Mouse (Mus musculus) frontal cortex, postnatal 25 days (tissue): ENCODE measurements at regions not wholly inside any gene's neighbourhood (a gene's known extent, or its start where the extent isn't known, plus 50 kb on each side); places are given as distances from the start of the nearest gene placed in this dataset.

ENCODE experiments used
- DNase-seq, 2 experiments: peaks; one replicate each; pipeline ENCODE4 v3.0.0; 2022; ENCODE audit warnings: low spot score in 2 of 2

DNA sequence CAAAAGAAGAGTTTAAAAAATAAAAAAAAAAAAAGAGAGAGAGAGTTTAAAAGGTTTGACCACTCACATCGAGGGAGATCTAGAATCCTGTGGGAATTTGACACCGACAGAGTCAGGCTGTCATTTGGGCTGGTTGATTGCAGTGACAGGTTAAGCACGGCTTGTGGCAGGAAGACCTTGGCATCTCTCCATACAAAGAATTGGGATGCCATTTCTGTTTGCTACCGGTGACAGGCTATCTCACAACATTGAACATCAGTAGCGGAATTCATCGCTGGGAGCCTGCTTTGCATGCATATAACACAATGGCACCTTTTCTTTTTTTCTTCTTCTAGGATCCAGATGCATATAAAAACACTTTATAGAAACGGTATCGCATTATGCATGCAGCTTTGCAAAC is 53.7 kb upstream of the Gm26657 start:
- DNase-seq: no peak

DNA sequence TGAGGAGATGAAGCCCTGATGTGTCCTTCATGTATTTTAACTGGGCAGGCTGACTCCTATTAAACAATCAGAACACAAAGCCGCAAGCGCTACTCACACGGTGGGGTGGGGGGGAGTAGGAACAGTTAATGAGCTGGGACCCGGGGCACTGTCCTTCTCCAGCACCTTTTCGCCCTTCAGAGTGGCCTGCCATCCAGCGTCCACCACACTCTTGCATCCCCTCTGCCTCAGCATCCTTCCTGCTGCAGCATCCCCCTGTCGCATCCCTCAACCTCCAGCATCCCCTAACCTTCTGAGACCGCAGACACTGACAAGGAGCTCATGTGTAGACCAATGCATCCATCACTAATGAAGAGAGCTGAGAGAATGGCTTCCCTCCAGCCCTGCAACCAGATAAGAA is 54.2 kb upstream of the Gm26657 start:
- no peak for DNase-seq

DNA sequence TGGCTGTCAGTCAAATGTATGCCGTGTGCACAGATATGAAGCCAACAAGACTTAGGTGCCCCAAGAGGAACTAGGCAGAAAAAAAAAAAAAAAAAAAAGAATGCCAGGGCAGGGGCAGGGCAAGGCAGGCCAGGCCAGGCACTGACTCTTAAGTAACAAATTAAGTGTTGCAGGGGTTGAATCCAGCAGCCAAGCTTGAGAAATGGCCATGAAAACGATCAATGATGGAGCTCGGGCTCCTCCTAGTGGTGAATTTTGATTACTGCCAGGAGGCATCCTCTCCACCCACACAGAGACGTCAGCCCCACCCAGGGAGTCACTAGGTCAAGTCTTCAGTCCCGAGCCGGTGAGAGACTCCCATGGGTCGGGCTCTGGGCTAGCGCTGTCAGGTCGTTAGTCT is 54.7 kb upstream of the Gm26657 start:
- peak; percentile 79 to 80 for DNase-seq

DNA sequence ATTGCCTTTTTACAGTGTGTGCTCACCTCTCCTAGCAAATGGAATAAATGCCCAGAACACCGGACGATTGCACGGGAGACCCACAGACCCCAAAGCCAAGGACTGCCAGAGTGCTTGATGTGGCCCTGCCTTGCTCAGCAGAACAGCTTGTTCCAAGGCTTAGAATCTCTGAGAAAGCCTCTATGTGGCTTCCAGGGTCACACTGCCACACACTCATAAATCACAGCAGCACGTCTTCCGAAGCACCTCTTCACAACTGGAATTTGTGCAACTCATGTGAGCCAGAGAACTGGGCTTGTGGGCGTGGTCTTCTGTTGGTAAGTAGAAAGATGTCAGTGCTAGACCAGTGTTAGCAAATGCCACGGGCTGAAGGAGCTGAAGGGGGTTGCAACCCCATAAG is 55.8 kb upstream of the Gm26657 start:
- no peak for DNase-seq

GRCm38 (mm10) chr4:56681121-56681520 is 58.7 kb upstream of the Gm26657 start:
- DNase-seq: no peak

- no peak for DNase-seq
Observed at GRCm38 (mm10) chr4:56673868-56674267, 66.0 kb upstream of the Gm26657 start.

- no peak for DNase-seq
Observed at GRCm38 (mm10) chr4:56664921-56665320, 74.9 kb upstream of the Gm26657 start.

DNA sequence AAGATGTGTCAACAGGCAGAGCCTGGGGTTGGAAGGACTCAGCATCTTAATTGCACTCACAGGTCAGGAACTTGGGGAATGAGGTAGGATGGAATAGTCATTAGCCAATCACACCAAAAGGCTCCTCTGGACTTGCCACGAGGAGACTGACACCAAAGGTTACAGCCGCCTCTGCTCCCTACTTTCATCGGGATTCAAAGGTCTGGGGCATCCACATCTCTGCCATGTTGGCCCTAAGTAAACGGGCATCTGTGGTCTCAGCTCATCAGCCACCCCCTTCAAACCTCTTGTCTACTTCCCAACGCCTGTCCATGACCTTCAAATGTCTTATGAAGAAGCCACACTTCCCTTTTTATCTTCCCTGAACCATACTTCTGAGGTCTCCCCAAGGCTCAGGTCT is 78.1 kb upstream of the Gm26657 start:
- no peak for DNase-seq

DNA sequence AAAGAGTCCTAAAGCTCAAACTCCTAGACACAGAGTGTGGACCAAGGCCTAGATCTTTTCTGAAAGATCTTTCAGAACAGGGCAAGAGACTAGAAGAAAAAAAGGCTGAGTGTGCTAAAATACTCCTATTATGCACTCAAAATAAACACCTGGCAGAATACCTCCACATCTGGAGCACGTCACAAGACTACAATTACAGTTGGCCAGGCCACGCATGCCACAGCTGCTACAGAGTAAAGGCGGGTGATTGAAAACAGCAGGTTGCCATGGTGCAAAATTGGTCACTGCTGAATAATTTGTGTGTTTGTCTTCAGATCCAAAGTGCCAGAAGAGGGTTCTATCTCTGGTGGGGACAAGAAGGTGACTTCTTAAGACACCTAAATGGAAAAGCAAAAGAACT is 82.8 kb upstream of the Gm26657 start:
- no peak for DNase-seq

GRCm38 (mm10) chr4:56654327-56654726 is 85.5 kb upstream of the Gm26657 start:
- DNase-seq: no peak

DNA sequence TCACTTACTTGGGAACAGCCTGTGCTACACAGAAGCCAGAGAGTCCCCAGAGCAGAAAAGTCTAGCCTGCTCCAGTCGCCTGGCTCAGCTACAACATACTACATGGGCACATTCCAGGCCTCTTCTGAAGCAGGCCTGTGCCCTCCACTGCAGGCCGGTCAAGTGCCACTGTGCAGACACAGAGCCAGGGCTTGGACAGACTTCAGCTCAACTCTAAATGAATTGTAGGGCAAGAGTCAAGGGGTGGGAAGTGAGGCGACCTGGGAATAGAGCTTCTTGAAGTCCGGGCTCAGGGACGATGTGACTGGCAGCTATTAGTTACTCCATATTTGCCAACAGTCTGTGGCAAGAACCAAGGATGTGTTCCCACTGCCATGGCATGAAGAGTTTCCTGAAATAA is 87.1 kb upstream of the Gm26657 start:
- DNase-seq: no peak

DNA sequence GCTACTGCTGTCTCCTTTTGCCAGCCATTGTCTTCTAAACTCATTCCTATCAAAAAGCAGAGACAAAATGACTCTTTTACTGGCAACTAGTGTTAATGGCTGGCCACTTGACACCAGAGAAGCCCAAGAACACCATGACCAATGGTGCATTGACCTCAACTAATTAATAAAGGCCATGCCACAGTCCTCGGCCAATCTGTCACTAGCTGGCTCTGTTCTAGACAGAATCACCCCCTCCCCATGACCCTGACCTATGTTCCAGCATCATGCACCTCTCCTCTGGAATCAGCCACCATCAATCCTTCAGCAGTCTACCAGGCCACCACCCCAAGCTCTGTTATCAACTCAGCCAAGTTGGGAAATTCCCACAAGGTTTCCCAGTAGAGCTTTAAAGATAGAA is 90.1 kb upstream of the Gm26657 start:
- no peak for DNase-seq

DNA sequence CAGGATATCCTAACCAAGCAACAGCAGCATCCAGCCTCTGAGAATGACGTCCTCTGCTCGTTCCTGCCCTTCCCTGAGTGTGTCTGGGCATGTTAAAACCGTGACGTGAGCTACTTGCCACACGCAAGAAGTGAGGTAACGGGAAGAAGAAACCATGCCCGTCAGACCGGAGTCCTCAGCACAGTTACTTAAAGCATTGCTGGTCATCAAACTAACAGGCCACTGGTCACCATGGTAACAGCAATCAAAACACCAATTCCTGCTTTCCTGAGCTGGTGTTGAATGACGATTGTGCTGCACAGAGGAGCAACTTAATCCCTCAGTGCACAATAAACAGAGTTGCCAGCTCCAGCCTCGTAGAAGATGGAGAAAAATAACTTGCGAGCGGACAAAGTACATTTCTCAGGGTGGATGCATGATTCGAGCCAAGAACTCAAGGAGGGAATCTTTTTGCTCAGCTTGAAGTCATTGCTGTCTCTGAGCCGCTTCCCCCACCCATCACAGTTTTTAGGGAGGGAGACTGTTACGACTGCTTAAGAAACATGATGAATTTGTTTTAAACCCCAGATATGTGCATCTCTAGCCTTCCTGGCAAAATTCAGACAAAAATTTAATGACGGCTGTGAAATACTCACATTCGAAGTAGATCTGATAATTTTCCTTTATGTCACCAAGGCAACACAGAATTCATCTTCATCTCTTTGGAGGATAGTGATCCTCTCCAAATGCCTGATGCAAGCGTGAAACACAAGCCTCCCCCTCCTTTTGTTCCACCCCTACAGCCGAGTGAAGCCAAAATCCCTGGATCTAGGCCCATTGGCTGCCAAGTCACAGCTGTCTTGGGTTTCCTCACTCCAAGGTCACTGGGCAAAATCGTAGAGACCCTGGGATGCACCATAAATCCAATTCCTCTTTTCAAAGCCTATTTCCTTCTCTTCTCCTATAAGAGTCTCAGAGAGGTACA is 95.6 kb upstream of the Gm26657 start:
- no peak for DNase-seq

GRCm38 (mm10) chr4:56643491-56643890 is 96.4 kb upstream of the Gm26657 start:
- no peak for DNase-seq

DNA sequence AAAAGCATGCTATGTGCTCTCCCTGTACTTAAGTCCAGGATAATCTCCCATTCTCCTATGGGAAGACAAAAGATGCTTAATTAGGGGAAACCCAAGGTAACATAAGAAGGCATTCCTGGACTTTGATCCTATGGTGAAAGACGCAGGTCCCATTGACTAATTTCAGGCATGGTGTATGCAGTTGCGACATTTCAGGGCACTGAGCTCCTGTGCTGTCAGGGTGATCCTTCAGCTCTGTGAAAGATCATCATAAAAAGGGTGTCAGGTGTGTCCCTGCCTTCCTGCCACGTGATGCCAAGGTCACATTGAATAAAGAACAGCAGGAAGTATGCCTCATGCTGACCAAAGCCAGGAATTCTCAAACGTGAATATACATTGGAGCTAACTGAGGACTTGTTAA is 100.2 kb upstream of the Gm26657 start:
- no peak for DNase-seq

DNA sequence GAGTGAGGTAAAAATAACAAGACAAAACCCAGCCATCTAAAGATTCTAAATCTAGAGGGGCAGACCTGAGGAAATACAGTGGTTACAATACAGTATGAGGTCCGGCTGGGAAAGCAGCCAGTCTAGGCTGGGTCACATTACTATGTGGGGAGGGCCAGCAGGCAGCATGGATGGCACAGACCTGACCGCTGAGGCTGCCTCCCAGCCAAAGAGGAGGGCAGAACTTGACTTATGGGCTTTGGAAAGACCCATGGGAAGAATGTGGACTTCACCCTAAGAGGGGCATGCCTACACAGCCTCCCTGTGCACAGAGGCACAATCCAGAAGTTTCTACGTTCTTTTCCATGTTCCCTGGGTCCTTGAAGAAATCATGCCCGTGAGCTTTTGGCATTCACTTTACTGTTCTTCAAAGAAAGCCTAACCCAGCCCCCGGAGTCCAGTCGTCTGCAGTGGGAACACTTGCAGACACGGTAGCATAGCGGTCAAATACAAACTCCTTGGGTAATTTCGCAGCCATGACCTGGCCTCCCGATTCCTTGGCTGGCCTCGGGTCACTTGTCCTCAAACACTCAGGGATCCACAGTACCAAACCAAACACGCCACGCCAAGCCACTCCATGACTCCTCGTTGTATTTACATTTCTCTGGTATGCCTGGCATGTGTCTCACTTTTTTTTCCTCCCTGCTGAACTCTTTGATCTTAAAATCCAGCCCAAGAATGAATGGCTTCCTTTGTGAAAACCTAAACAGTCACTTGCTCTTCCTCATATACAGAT is 101.0 kb upstream of the Gm26657 start:
- no peak for DNase-seq

DNA sequence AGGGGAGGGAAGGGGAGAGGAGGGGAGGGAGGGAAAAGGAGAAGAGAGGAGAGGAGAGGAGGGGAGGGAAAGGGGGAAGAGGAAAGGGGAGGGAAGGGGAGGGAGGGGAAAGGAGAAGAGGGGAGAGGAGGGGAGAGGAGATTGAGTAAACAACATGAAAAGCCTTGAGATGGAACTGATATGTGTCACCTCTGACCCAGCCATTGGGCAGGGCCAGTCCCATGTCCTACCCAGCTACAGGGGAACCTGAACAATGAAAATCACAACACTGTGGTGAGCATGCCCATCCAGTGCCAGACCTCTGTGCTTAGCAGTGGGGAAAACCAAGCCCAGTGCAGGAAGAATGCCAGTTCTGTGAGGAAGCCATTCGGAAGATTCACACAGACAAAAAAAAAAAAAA is 103.6 kb upstream of the Gm26657 start:
- no peak for DNase-seq

DNA sequence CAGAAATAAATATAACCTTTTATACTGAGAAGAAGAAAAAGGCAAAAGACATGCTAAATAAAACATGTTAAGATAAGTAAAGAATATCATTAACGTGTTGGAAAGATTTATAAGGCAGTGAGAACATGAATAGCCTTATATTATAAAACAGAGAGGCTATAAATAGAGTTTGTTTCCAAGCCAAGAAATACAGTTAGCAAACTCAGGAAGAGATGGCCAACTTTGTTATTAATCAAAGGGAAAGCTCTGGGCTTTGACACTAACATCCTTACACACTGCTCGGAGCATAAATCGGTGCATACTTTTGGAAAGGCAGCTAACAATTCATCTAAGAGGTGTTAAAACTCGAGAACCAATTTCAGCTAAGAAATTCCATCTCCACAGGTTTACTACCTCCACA is 106.3 kb upstream of the Gm26657 start:
- no peak for DNase-seq

DNA sequence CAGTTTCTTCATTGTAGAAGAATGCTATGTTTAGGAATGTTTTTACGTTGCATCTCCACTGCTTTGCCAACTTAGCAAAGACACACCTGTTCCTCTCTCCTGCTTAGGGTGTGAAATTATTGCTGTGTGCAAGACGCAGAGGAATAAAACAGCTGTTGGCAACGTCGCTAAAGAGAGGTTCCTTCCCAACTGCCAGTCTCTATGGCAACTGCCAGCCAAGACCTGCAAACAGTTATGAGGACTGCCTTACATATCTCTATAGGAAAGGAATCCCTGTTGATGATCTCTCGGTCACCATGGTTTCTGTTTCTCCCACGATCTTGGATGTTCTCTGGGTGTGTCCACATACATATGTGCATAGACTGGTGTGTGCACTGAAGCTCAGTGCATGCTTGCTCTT is 109.6 kb upstream of the Gm26657 start:
- DNase-seq: peak in 1 of 2 experiments; percentile 9

DNA sequence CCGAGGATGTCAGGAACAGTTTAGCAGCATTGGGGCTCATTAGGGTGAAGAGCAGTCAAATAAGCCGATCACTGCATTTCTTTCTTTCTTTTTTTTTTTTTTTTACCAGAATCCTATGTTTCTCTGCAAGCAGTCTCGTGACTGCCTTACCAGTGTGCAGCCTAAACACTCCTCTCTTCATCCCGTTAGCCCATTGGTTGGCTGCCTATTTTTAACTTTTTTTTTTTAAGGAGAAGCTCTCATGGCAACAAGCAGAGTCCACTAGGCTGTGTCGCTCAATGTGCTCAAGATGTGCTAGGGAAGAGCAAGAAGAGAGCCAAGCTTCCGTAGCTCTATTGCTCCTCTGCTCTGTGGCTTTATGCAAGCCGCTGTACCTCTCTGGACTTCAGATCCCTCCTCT is 112.7 kb upstream of the Gm26657 start:
- DNase-seq: no peak

DNA sequence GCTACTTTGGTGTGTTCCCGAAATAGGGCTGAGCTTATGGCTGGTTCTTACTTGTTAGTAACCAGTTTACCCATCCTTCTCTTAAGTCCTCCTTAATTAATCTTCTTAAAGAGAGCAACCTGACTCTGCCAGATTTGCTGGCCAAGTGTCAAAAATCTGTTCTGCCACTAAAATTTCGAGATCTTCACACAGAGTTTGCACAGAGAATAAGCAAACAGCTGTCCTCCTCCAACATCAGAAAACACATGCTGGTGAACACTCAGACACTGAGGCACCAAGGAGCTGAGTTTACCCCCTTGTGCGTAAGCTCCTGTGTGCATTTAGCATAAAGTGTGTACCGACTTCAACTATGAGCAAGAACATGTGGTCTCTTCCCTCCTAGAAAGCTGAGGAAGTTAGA is 118.1 kb upstream of the Gm26657 start:
- no peak for DNase-seq

GRCm38 (mm10) chr4:56621356-56621755 is 118.5 kb upstream of the Gm26657 start:
- no peak for DNase-seq

DNA sequence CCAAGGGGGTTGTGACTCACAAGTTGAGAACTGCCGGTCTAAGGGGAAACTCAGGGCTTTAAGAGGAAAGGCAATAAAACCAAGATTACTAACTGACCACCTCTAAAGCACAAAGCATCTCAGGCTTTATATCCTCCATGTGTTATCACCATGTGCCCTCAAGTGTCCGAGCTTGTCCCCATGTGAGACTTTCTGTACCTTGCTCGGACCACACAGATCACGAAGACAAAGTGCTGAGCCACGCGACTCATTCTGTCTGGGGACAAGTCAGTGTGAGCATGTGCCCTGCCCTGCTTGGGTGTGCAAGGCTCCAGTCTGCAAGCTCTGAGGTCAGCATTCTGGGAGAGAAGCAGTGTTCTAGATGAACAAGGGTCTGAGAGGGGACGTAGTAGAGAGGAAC is 119.2 kb upstream of the Gm26657 start:
- no peak for DNase-seq
